Mouse (Mus musculus) C2C12 (cell line): ENCODE data around the gene Pomt1. TPM values are rescaled to one million over a fixed set of nuclear protein-coding genes. Genes with fewer than 3 reads are reported as not detected.

Experiments used
- H3K27me3 ChIP-seq: one replicate; pipeline ENCODE4 v1.6.1; 2011; ENCODE audit not compliant: control insufficient read depth, insufficient read depth, insufficient read length
- H3K36me3 ChIP-seq: one replicate; pipeline ENCODE4 v1.6.1; 2011; ENCODE audit not compliant: control insufficient read depth, insufficient read depth
- H3K4me3 ChIP-seq: one replicate; pipeline ENCODE4 v1.5.1; 2011; ENCODE audit warnings: mild to moderate bottlenecking, control low read depth; ENCODE audit not compliant: poor library complexity, insufficient read depth, severe bottlenecking
- H3K79me2 ChIP-seq: one replicate; pipeline ENCODE4 v1.6.1; 2011; ENCODE audit not compliant: control insufficient read depth, insufficient read depth
- H3K79me3 ChIP-seq: one replicate; pipeline ENCODE4 v1.6.1; 2011; ENCODE audit warnings: low read depth, control low read depth
- H3ac ChIP-seq: one replicate; pipeline ENCODE3; 2011; ENCODE audit warnings: low read depth; ENCODE audit not compliant: control insufficient read depth, insufficient read length
- CTCF ChIP-seq: IDR thresholded peaks from one replicate; pipeline ENCODE4 v1.5.1; 2011; ENCODE audit not compliant: control insufficient read depth, insufficient read depth, insufficient read length
- MYOD1 ChIP-seq: IDR thresholded peaks from one replicate; pipeline ENCODE4 v1.6.1; 2011; ENCODE audit warnings: low read depth; ENCODE audit not compliant: control insufficient read depth, insufficient read length
- polyA plus RNA-seq: library from polyadenylated mRNA; unstranded; fragments of >200 nt; fragmentation: generic; extraction: Trizol; gene quantifications from one replicate; pipeline ENCODE4 v1.2.1, GENCODE M21; 2012; ENCODE audit warnings: missing spikeins

The Pomt1 gene
- polyA plus RNA-seq, 1 experiment: 12.9 TPM

DNA sequence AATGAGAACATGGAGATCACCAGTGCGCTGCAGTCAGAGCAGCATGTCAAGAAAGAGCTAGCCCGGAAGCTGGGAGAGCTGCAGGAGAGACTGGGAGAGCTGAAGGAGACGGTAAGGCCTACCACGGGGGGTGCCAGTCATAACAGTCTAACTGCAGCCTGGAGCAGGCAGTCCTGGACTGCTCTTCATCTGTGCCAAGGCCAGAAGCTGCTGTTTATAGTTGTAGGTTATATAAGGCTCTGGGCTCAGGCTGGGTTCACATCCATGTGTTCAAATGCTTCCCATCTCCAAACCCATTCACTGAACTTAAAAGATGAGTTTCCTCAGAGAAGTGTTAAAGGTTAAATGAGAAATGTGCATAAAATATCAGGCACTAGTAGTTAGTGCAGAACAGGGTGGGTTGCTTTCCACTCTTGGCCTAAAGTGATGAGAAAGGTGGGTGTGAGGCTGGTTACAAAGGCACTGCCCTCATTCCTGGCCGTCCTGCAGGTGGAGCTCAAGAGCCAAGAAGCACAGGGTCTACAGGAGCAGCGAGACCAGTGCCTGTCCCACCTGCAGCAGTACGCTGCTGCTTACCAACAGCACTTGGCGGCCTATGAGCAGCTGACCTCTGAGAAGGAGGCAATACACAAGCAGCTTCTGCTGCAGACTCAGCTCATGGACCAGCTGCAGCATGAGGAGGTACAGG is 67.9 kb downstream of the Pomt1 start:
- no peaks in the 10 kb centered on the region for H3K79me3 ChIP-seq
- no peaks in the 10 kb centered on the region for H3K27me3 ChIP-seq
- no peak overlapping the region for H3ac ChIP-seq
- peaks cover 59% of the 10 kb centered on the region for H3K36me3 ChIP-seq
- H3K79me2 ChIP-seq: no peaks in the 10 kb centered on the region
- H3K4me3 ChIP-seq: no peak overlapping the region
- TF ChIP-seq MYOD1 (no peak), CTCF (peak; percentile 70)

Other genes starting within 250 kb of the Pomt1 start
- gene Fam78a, start 151.7 kb upstream of the Pomt1 start, polyA plus RNA-seq: not detected
- 0.47 TPM for gene Plpp7, start 141.1 kb upstream of the Pomt1 start, polyA plus RNA-seq
- 45.0 TPM for gene Prrc2b, start 85.5 kb upstream of the Pomt1 start, polyA plus RNA-seq
- gene Uck1, start 23.6 kb downstream of the Pomt1 start, polyA plus RNA-seq: 47.7 TPM
- 36.3 TPM for gene Golga2, start 50.8 kb downstream of the Pomt1 start, polyA plus RNA-seq
- gene Swi5, start 51.5 kb downstream of the Pomt1 start, polyA plus RNA-seq: 387 TPM
- gene Ciz1, start 115.7 kb downstream of the Pomt1 start, polyA plus RNA-seq: 43.5 TPM
- 27.7 TPM for gene Dnm1, start 116.7 kb downstream of the Pomt1 start, polyA plus RNA-seq
- gene 1110008P14Rik, start 145.3 kb downstream of the Pomt1 start, polyA plus RNA-seq: 104 TPM
- gene Lcn2, start 151.7 kb downstream of the Pomt1 start, polyA plus RNA-seq: not detected
- gene Ptges2, start 159.3 kb downstream of the Pomt1 start, polyA plus RNA-seq: 39.1 TPM
- gene Naif1, start 213.9 kb downstream of the Pomt1 start, polyA plus RNA-seq: 3.2 TPM
- 11.2 TPM for gene Slc25a25, start 214.9 kb downstream of the Pomt1 start, polyA plus RNA-seq